Mouse (Mus musculus) kidney, embryonic 14.5 days (tissue): ENCODE measurements at regions not wholly inside any gene's neighbourhood (a gene's known extent, or its start where the extent isn't known, plus 50 kb on each side); places are given as distances from the start of the nearest gene placed in this dataset.
A peak's percentile ranks its signal among the peaks of the same experiment; 100 is the strongest.

Experiments used
- ATAC-seq: fragments of 200-750 bp; cut with Nextera tagmentation; 2 replicates; pipeline ENCODE4 v1.8.0; 2017; ENCODE audit warnings: moderate number of reproducible peaks, mild to moderate bottlenecking, moderate TSS enrichment, moderate library complexity; ENCODE audit not compliant: low FRiP score, low TSS enrichment
- H3K27ac ChIP-seq: fragments of 300-500 bp; sonication (generic); 2 replicates; pipeline ENCODE4 v1.5.1; 2014; ENCODE audit warnings: low read depth, mild to moderate bottlenecking, low read length, moderate library complexity, mixed read lengths
- H3K27me3 ChIP-seq: fragments of 300-500 bp; sonication (generic); 2 replicates; pipeline ENCODE4 v1.6.1; 2014; ENCODE audit warnings: mild to moderate bottlenecking, low read length; ENCODE audit not compliant: control insufficient read depth, insufficient read depth
- H3K36me3 ChIP-seq: fragments of 300-500 bp; sonication (generic); 2 replicates; pipeline ENCODE4 v1.6.1; 2014; ENCODE audit warnings: low read length, mixed read lengths; ENCODE audit not compliant: control insufficient read depth, insufficient read depth
- H3K4me1 ChIP-seq: fragments of 300-500 bp; sonication (generic); 2 replicates; pipeline ENCODE4 v1.6.1; 2014; ENCODE audit warnings: low read length, mixed read lengths; ENCODE audit not compliant: control insufficient read depth, insufficient read depth
- H3K4me2 ChIP-seq: fragments of 300-500 bp; sonication (generic); replicated peaks from 2 replicates; pipeline ENCODE4 v1.6.1; 2014; ENCODE audit warnings: low read depth, mild to moderate bottlenecking, low read length
- H3K4me3 ChIP-seq: fragments of 300-500 bp; sonication (generic); 2 replicates; pipeline ENCODE4 v1.5.1; 2014; ENCODE audit warnings: mild to moderate bottlenecking, low read length
- H3K9ac ChIP-seq: fragments of 300-500 bp; sonication (generic); 2 replicates; pipeline ENCODE4 v1.6.1; 2014; ENCODE audit warnings: low read depth, mild to moderate bottlenecking, low read length, moderate library complexity
- H3K9me3 ChIP-seq: fragments of 300-500 bp; sonication (generic); 2 replicates; pipeline ENCODE4 v1.6.1; 2016; ENCODE audit warnings: low read length; ENCODE audit not compliant: control insufficient read depth
- WGBS: fragments of 180-500 bp; shearing (Covaris S2); extraction: QIAGEN DNeasy Blood & Tissue Kit; methylation state at CpG from one replicate; pipeline ENCODE4 v1.1.7; 2014; 5-methylcytosine and 5-hydroxymethylcytosine counted together

DNA sequence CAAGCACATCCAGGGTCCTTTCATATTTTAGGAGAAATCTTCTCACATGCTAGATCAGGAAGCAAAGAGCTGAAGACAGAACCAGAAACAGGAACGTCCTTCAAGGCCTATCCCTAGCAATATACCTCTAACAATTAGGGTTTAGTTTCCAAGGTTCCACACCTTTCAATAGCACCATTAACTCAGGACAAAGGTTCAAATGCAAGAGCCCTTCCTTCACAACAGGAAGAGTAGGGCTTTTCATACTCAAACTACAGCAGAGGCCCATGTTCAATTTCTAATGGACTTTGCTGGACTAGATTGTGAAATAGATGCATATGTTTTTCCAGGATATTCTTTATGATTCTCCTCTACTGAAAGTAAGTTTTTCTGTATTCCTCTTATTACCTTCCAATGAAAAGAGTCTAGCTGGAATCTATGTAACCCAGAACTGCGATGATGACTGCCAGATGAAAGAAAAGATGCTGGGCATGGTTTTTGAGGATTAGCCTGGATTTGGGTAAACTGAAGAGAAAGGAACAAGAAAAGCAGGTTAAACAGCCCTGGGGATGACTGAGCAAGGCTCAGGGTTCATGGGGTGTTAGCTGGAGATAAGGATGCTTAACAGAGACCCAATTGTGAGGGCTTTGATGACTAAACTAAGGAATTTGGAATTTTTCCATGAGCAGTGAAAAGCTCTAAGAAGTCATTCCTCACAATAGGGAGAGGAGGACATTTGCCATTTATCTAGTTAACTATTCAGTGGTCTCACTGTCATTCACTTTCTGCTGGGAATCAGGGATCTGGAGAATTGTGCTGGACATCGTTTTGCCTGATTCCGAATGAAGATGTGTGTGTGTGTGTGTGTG, 215.9 kb downstream of the Klf6 start:
- Histone ChIP-seq H3K27ac (no peak overlapping the region), H3K27me3 (no peaks in the 10 kb centered on the region), H3K4me1 (no peaks in the 10 kb centered on the region), H3K9me3 (no peaks in the 10 kb centered on the region), H3K4me2 (no peak overlapping the region), H3K4me3 (no peak overlapping the region), H3K36me3 (no peaks in the 10 kb centered on the region), H3K9ac (no peak overlapping the region)
- WGBS = 79% methylated on average over 4 of the region's 4 CpGs
- ATAC-seq = no peak

GRCm38 (mm10) chr13:6085891-6086290, 224.6 kb downstream of the Klf6 start:
- no peak for ATAC-seq
- H3K9ac ChIP-seq = no peak overlapping the region
- H3K4me2 ChIP-seq = no peak overlapping the region
- no peaks in the 10 kb centered on the region for H3K4me1 ChIP-seq
- no peaks in the 10 kb centered on the region for H3K9me3 ChIP-seq
- 56% methylated on average over 2 of the region's 2 CpGs for WGBS
- H3K27me3 ChIP-seq = no peaks in the 10 kb centered on the region
- H3K27ac ChIP-seq = no peak overlapping the region
- H3K4me3 ChIP-seq = no peak overlapping the region
- H3K36me3 ChIP-seq = no peaks in the 10 kb centered on the region

- no peaks in the 10 kb centered on the region for H3K36me3 ChIP-seq
- H3K9me3 ChIP-seq = no peaks in the 10 kb centered on the region
- no peaks in the 10 kb centered on the region for H3K27me3 ChIP-seq
- H3K4me3 ChIP-seq = no peak overlapping the region
- H3K4me1 ChIP-seq = no peaks in the 10 kb centered on the region
- WGBS = 91% methylated on average over 7 of the region's 7 CpGs
- no peak overlapping the region for H3K4me2 ChIP-seq
- ATAC-seq = no peak
- H3K27ac ChIP-seq = no peak overlapping the region
- H3K9ac ChIP-seq = no peak overlapping the region
These were observed 247.9 kb downstream of the Klf6 start for GRCm38 (mm10) chr13:6109018-6109657.

- H3K9me3 ChIP-seq = no peaks in the 10 kb centered on the region
- WGBS = 94% methylated on average over 1 of the region's 1 CpGs
- H3K27me3 ChIP-seq = no peaks in the 10 kb centered on the region
- no peak for ATAC-seq
- no peak overlapping the region for H3K9ac ChIP-seq
- no peaks in the 10 kb centered on the region for H3K4me1 ChIP-seq
- H3K4me3 ChIP-seq = no peak overlapping the region
- no peak overlapping the region for H3K4me2 ChIP-seq
- no peak overlapping the region for H3K27ac ChIP-seq
- H3K36me3 ChIP-seq = no peaks in the 10 kb centered on the region
These were observed 258.4 kb downstream of the Klf6 start for GRCm38 (mm10) chr13:6119703-6120102.

DNA sequence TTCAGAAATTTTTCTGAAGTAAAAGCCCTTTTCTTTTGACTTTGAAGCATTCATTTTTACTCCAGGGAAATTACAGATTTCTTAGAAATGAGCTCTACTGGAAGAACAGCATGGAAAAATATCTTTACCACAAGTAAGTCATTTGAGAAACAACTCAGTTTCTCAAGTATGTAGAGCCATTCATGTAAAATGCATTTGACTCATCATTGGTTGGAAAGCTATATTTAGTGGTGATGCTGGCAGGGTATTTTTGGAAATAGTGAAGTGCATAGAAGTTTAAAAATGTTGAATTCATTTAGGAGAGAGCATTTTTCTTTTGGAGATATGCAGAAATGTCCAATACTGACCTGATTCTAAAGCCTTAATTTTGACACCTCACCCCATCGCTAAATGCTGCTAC, 266.0 kb downstream of the Klf6 start:
- Histone ChIP-seq H3K27me3 (no peaks in the 10 kb centered on the region), H3K9ac (no peak overlapping the region), H3K9me3 (no peaks in the 10 kb centered on the region), H3K4me3 (no peak overlapping the region), H3K4me2 (no peak overlapping the region), H3K4me1 (no peaks in the 10 kb centered on the region), H3K27ac (no peak overlapping the region), H3K36me3 (no peaks in the 10 kb centered on the region)
- ATAC-seq = no peak
- WGBS = 97% methylated on average over 1 of the region's 1 CpGs

DNA sequence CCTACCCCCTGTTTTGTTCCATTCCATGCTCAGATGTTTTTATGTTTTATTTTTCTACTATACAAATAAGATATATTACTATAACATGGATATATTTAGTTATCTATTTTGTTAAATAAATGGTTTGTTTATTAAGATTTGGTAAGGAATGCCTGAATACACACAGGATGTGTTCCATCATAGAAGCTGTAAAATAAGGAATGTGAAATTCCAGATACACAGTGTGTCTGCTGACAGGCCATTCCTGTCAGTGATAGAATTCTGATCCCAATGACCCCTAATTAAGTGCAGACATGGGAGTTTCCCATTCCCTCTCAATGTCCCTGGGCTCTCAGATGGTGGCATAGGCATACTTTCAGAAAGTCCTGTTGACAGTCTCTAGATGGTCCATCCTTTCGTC, 267.6 kb downstream of the Klf6 start:
- H3K27ac ChIP-seq = no peak overlapping the region
- H3K9me3 ChIP-seq = no peaks in the 10 kb centered on the region
- ATAC-seq = peak; percentile 75; the same call in 1 of the 2 replicates
- no peak overlapping the region for H3K4me2 ChIP-seq
- no peaks in the 10 kb centered on the region for H3K4me1 ChIP-seq
- H3K27me3 ChIP-seq = no peaks in the 10 kb centered on the region
- H3K4me3 ChIP-seq = no peak overlapping the region
- no peak overlapping the region for H3K9ac ChIP-seq
- H3K36me3 ChIP-seq = no peaks in the 10 kb centered on the region
- 62% methylated on average over 1 of the region's 1 CpGs for WGBS

DNA sequence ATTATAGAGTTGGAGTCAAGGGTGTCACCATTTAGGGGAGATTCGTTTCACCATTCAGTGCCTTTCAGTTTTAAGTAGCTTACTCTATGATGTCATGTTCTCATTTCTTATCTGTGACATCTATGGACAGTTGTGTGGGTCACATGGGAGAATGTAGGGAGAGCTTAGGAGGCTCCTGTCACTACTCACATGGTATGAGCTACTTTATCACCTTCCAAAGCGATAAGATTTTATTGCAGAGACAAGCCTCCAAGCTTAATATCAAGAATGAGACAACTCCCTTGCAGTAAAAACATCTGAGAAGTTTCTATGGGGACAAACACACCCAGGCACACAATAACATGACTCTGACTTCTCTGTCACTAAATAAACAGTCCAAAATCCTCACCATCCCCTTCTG, 270.1 kb downstream of the Klf6 start:
- Histone ChIP-seq H3K27ac (no peak overlapping the region), H3K9ac (no peak overlapping the region), H3K27me3 (no peaks in the 10 kb centered on the region), H3K36me3 (no peaks in the 10 kb centered on the region), H3K4me3 (no peak overlapping the region), H3K9me3 (no peaks in the 10 kb centered on the region), H3K4me2 (no peak overlapping the region), H3K4me1 (no peaks in the 10 kb centered on the region)
- ATAC-seq = no peak
- 34% methylated on average over 2 of the region's 2 CpGs for WGBS

DNA sequence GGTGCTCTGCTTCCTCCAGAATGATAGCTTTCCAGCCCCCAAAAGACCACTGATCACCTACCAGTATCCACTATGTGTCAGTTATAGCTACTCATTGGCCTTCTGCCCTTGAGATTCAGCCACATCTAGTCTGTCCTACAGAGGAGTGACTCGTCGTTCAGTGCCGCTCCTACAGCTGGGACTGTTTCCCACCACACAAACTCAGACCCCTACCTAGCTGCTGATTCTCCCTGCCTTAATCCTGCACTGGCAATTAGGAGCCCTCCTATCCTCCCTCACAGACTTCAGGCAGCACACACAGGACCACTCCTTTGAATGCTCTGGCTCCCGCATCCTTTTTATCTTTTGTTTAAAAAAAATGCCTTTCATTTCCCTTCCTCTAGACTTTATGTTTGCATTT, 275.9 kb downstream of the Klf6 start:
- Histone ChIP-seq H3K27me3 (no peaks in the 10 kb centered on the region), H3K4me1 (no peaks in the 10 kb centered on the region), H3K36me3 (no peaks in the 10 kb centered on the region), H3K9me3 (no peaks in the 10 kb centered on the region), H3K27ac (no peak overlapping the region), H3K4me2 (no peak overlapping the region), H3K4me3 (no peak overlapping the region), H3K9ac (no peak overlapping the region)
- 33% methylated on average over 4 of the region's 4 CpGs for WGBS
- ATAC-seq = no peak

DNA sequence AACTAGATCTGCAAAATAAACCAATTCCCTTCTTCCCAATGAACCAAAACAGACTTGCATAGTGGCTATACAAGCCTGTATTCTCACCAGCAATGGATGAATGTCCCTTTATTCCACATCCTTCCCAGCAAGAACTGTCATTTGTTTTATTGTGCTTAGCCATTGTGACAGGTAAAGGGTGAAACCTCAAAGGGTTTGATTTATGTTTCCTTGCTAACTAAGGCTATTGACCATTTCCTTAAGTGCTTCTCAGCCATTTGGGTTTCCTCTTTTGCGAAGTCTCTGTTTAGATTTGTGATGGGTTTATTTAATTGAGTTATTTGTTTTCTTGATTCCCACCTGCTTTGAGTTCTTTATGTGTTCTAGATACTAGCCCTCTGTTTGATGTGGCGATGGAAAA, 281.5 kb downstream of the Klf6 start:
- H3K4me3 ChIP-seq = no peak overlapping the region
- WGBS = 35% methylated on average over 2 of the region's 2 CpGs
- no peak overlapping the region for H3K4me2 ChIP-seq
- H3K27me3 ChIP-seq = no peaks in the 10 kb centered on the region
- no peaks in the 10 kb centered on the region for H3K9me3 ChIP-seq
- no peak overlapping the region for H3K9ac ChIP-seq
- no peak overlapping the region for H3K27ac ChIP-seq
- ATAC-seq = no peak
- no peaks in the 10 kb centered on the region for H3K4me1 ChIP-seq
- no peaks in the 10 kb centered on the region for H3K36me3 ChIP-seq
